Mouse (Mus musculus) C2C12 (cell line): ENCODE results near the gene Arnt2. TPM values are rescaled to one million over a fixed set of nuclear protein-coding genes. Genes with fewer than 3 reads are reported as not detected.

Experiments
- H3K27me3 ChIP-seq: one replicate; pipeline ENCODE4 v1.6.1; 2011; ENCODE audit not compliant: control insufficient read depth, insufficient read depth, insufficient read length
- H3K36me3 ChIP-seq: one replicate; pipeline ENCODE4 v1.6.1; 2011; ENCODE audit not compliant: control insufficient read depth, insufficient read depth
- H3K4me3 ChIP-seq: one replicate; pipeline ENCODE4 v1.5.1; 2011; ENCODE audit warnings: mild to moderate bottlenecking, control low read depth; ENCODE audit not compliant: poor library complexity, insufficient read depth, severe bottlenecking
- H3K79me2 ChIP-seq: one replicate; pipeline ENCODE4 v1.6.1; 2011; ENCODE audit not compliant: control insufficient read depth, insufficient read depth
- H3K79me3 ChIP-seq: one replicate; pipeline ENCODE4 v1.6.1; 2011; ENCODE audit warnings: low read depth, control low read depth
- H3ac ChIP-seq: one replicate; pipeline ENCODE3; 2011; ENCODE audit warnings: low read depth; ENCODE audit not compliant: control insufficient read depth, insufficient read length
- CEBPB ChIP-seq: IDR thresholded peaks from one replicate; pipeline ENCODE4 v1.6.1; 2011; ENCODE audit warnings: low read depth, mild to moderate bottlenecking, control low read depth, moderate library complexity
- CTCF ChIP-seq: IDR thresholded peaks from one replicate; pipeline ENCODE4 v1.5.1; 2011; ENCODE audit not compliant: control insufficient read depth, insufficient read depth, insufficient read length
- FOSL1 ChIP-seq: IDR thresholded peaks from one replicate; pipeline ENCODE4 v1.8.0; 2011; ENCODE audit warnings: mild to moderate bottlenecking, low read length; ENCODE audit not compliant: poor library complexity, insufficient read depth, severe bottlenecking
- MAX ChIP-seq: IDR thresholded peaks from one replicate; pipeline ENCODE4 v1.6.1; 2011; ENCODE audit warnings: mild to moderate bottlenecking, control low read depth
- MYOD1 ChIP-seq: IDR thresholded peaks from one replicate; pipeline ENCODE4 v1.6.1; 2011; ENCODE audit warnings: low read depth; ENCODE audit not compliant: control insufficient read depth, insufficient read length
- MYOG ChIP-seq: IDR thresholded peaks from one replicate; pipeline ENCODE4 v1.6.1; 2011; ENCODE audit not compliant: control insufficient read depth, insufficient read length; ENCODE audit errors: extremely low read depth
- USF1 ChIP-seq: IDR thresholded peaks from one replicate; pipeline ENCODE4 v1.6.1; 2011; ENCODE audit warnings: low read depth, mild to moderate bottlenecking, control low read depth, moderate library complexity
- polyA plus RNA-seq: library from polyadenylated mRNA; unstranded; fragments of >200 nt; fragmentation: generic; extraction: Trizol; gene quantifications from one replicate; pipeline ENCODE4 v1.2.1, GENCODE M21; 2012; ENCODE audit warnings: missing spikeins

Gene Arnt2
- polyA plus RNA-seq, 1 experiment: 3.6 TPM

DNA sequence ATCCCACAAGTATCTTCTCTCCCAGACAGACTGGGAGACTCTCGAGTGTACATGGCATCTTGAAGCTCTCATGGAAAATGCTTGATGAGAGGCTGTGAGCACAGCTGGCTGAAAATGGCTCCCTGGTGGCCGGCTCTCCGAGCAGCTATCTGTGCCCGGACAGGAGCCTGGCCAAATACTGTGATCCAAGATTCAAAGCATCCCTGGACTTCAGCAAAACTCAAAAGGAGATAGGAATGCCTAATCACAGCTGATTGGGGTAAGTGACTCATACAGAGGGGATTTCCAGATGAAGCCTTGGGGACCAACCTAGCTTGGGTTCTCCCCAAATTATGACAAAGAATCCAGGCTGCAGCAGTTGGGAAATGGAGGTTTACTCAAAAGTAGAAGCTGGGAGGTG lies 72.2 kb downstream of the Arnt2 start:
- Histone ChIP-seq H3K79me3 (no peaks in the 10 kb centered on the region), H3K79me2 (no peaks in the 10 kb centered on the region), H3K27me3 (no peaks in the 10 kb centered on the region), H3K36me3 (no peaks in the 10 kb centered on the region), H3K4me3 (no peak overlapping the region), H3ac (no peak overlapping the region)
- TF ChIP-seq FOSL1 (peak; percentile 68), USF1 (no peak)

DNA sequence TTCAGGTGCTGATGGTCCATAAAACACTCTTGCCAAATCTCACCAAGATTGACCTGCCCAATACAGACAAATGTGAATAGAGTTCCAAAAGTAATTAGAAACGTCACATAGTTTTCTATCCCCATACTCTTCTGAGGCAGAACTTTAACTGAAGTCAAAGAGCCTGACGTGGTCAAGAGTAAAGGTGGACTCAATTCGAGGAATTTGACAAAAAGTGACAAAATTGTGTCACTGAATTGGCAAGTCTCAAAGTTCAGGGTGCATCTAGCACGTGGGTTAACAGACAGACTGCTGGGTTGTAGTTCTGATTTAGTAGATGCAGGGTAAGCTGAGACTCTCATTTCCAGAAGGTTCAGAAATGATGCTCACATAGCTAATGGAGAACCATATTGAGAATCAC lies 73.1 kb downstream of the Arnt2 start:
- H3K36me3 ChIP-seq: no peaks in the 10 kb centered on the region
- TF ChIP-seq FOSL1: no peak
- no peak for TF ChIP-seq MYOD1
- TF ChIP-seq MAX: no peak
- TF ChIP-seq CEBPB: no peak
- no peaks in the 10 kb centered on the region for H3K79me3 ChIP-seq
- no peak overlapping the region for H3ac ChIP-seq
- no peak overlapping the region for H3K4me3 ChIP-seq
- H3K27me3 ChIP-seq: no peaks in the 10 kb centered on the region
- H3K79me2 ChIP-seq: no peaks in the 10 kb centered on the region

DNA sequence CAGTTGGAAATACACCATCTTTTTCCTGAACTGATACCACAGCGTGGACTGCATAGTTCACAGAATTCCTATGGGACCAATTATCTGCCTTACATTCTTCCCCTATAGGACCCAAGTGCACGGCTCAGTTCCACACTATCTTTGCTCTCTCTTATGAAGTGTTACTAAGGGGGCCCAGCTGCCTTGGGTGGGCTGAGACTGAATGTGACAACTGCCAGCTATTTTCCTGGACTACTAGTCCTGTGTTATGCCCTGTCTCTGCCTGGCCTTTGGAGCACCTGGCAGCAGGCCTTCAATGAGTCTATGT lies 73.4 kb downstream of the Arnt2 start:
- TF ChIP-seq CEBPB (no peak), CTCF (no peak), MYOG (no peak), MYOD1 (no peak), MAX (no peak), USF1 (no peak), FOSL1 (no peak)
- H3K4me3 ChIP-seq: no peak overlapping the region
- no peaks in the 10 kb centered on the region for H3K36me3 ChIP-seq

DNA sequence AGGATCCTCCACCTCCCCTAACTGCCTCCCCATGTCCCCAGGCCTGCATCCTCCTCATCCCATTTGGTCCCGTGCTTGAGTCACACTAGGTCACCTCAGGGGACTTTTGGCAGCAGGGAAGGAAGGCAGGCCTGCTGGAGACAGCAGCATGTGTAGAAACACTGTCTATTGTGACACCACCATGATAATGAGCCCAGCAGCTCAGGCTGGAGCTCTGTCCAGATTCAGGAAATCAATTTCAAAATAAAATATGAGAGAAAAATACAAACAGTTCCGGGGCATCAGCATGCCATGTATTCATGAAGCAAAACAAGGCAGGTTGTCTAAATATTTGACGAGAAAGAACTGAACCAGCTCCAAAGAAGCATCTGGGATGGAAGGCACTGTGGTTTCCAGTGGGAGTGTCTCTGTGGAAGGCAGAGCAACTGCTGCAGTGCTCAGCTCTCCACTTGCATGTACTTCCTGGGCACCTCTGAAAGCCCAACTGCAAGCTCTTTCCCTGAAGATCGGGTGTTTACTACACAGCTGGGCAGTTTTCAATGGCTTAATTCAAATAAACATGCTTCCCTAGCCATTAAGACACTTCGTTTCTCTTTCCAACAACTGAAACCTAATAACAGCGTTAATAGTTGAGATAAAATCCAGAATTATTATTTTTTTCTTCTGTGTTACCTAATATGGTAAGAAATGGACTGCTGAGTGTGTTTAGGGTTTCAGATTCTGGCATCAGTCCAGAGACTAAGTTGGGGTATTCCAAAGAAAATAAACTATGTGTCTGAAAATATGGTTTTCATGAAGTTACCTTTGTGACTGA lies 74.0 kb downstream of the Arnt2 start:
- H3K27me3 ChIP-seq: no peaks in the 10 kb centered on the region
- no peak overlapping the region for H3K4me3 ChIP-seq
- no peaks in the 10 kb centered on the region for H3K79me2 ChIP-seq
- H3ac ChIP-seq: no peak overlapping the region
- no peak for TF ChIP-seq USF1
- TF ChIP-seq MYOD1: no peak
- TF ChIP-seq FOSL1: no peak
- no peak for TF ChIP-seq CEBPB
- no peak for TF ChIP-seq CTCF
- no peak for TF ChIP-seq MYOG
- TF ChIP-seq MAX: no peak
- no peaks in the 10 kb centered on the region for H3K36me3 ChIP-seq
- no peaks in the 10 kb centered on the region for H3K79me3 ChIP-seq

More for the DNA sequence above, 73.4 kb downstream of the Arnt2 start:
- Histone ChIP-seq H3K27me3 (no peaks in the 10 kb centered on the region), H3ac (no peak overlapping the region), H3K79me3 (no peaks in the 10 kb centered on the region), H3K79me2 (no peaks in the 10 kb centered on the region)

DNA sequence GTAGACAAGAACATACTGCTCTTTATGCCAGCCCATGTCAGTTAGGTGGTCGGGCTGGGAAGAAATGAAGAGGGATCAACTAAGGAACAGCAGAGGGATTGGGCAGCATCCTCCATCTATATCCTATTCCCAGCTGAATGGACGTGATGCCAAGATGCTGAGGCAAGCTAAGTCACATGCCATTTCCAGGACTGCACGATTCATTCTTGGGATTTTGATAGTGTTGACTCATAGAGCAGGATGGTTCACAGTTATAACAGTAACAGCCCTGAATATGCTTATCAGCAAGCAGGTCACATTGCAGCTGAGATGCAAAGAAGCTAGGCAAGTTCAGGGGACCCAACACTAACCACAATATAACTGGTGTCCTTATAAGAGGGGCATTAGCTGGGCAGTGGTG lies 76.0 kb downstream of the Arnt2 start:
- Histone ChIP-seq H3K4me3 (no peak overlapping the region), H3K79me3 (no peaks in the 10 kb centered on the region), H3ac (no peak overlapping the region), H3K27me3 (no peaks in the 10 kb centered on the region), H3K79me2 (no peaks in the 10 kb centered on the region), H3K36me3 (no peaks in the 10 kb centered on the region)
- TF ChIP-seq MYOG: no peak
- TF ChIP-seq USF1: peak; percentile 76

DNA sequence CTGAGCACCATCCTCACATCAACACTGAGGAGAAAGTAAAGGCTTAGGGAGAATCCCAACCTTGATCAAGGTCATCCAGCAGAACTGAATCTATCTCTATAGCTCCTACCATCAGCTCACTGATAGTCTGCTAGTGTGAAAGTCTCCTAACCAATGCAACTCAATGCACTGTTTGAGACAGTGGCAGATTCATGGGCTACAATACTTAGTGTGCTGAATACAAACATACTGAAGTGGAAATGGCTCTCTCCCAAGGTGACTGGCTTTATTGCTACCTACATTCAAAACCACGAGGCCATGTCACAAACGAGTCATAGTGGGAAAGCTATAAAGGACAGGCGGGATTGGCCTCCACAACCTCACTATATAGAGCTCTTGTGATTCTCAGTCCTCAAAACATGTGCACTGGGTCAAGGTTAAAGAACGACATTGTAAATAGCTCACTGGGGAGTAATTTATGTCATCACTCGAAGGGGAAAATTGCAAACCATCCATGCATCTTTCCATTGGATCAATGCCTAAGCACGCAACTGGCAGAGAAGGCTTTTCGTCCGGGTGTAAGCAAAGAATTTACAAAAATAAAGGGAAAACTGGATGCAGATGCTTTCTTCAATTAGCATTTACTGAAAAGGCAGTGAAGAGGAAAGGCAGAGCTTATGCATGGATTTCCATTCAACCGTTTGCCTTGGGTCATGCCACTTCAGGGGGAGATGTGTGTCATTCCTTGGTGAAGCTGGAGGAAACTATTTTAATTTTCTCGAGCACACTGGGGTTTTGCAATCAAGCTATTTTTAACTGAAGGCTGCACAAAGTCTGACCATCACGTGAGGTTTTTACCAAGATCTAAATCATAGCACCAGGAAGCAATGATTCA lies 77.4 kb downstream of the Arnt2 start:
- Histone ChIP-seq H3K36me3 (no peaks in the 10 kb centered on the region), H3ac (no peak overlapping the region), H3K79me2 (no peaks in the 10 kb centered on the region), H3K79me3 (no peaks in the 10 kb centered on the region), H3K4me3 (no peak overlapping the region), H3K27me3 (no peaks in the 10 kb centered on the region)
- peak; percentile 84 for TF ChIP-seq USF1
- TF ChIP-seq CTCF: no peak
- TF ChIP-seq CEBPB: peak; percentile 64
